Mouse (Mus musculus): ENCODE data around the gene Cfap44. TPM values are rescaled to one million over a fixed set of nuclear protein-coding genes. Genes with fewer than 3 reads are reported as not detected.
A peak's percentile ranks its signal among the peaks of the same experiment; 100 is the strongest.

The Cfap44 gene
- under 1 TPM; 0.10 to 0.24 TPM for total RNA-seq (2021)
- long read RNA-seq, experiment 1: 0 reads
- long read RNA-seq, experiment 2: 0 reads

- intact Hi-C loops (cut with DNase I; ENCODE audit: low total_unique reads): no loop called here
- DNase-seq: peak; percentile 60
Observed at GRCm38 (mm10) chr16:44394577-44395243, at the start of gene Cfap44. Gene Cfap44, plus strand, starts transcription at chr16:44394796.

- DNase-seq: peak; percentile 96
- intact Hi-C loops (cut with DNase I; ENCODE audit: low total_unique reads): no loop called here
Observed at GRCm38 (mm10) chr16:44347071-44347901, 47.3 kb upstream of the Cfap44 start, which contains the start of gene Spice1. Gene Spice1, plus strand, starts transcription at chr16:44347121.

GRCm38 (mm10) chr16:44349801-44350397, 44.7 kb upstream of the Cfap44 start:
- DNase-seq: no peak
- intact Hi-C loops (cut with DNase I; ENCODE audit: low total_unique reads): no loop called here

GRCm38 (mm10) chr16:44356291-44356690, 38.3 kb upstream of the Cfap44 start:
- DNase-seq: no peak
- intact Hi-C loops (cut with DNase I; ENCODE audit: low total_unique reads): no loop called here

GRCm38 (mm10) chr16:44357571-44358268, 36.9 kb upstream of the Cfap44 start:
- intact Hi-C loops (cut with DNase I; ENCODE audit: low total_unique reads): no loop called here
- no peak for DNase-seq

- intact Hi-C loops (cut with DNase I; ENCODE audit: low total_unique reads): loop anchor here (2.0 to 10.0 kb wide), 2 partner anchors 57 to 119 kb away; no protein-coding TSS in a partner anchor
- DNase-seq: no peak
Observed at GRCm38 (mm10) chr16:44361921-44362890, 32.4 kb upstream of the Cfap44 start.

GRCm38 (mm10) chr16:44365522-44365921, 29.1 kb upstream of the Cfap44 start:
- no peak for DNase-seq
- intact Hi-C loops (cut with DNase I; ENCODE audit: low total_unique reads): loop anchor here (10.0 kb wide), 1 partner anchor 61 kb away; no protein-coding TSS in a partner anchor

GRCm38 (mm10) chr16:44375459-44375858, 19.1 kb upstream of the Cfap44 start:
- intact Hi-C loops (cut with DNase I; ENCODE audit: low total_unique reads): no loop called here
- no peak for DNase-seq

GRCm38 (mm10) chr16:44380006-44380405, 14.6 kb upstream of the Cfap44 start:
- no peak for DNase-seq
- intact Hi-C loops (cut with DNase I; ENCODE audit: low total_unique reads): no loop called here

- intact Hi-C loops (cut with DNase I; ENCODE audit: low total_unique reads): no loop called here
- DNase-seq: no peak
Observed at GRCm38 (mm10) chr16:44381578-44381977, 13.0 kb upstream of the Cfap44 start.

- no peak for DNase-seq
- intact Hi-C loops (cut with DNase I; ENCODE audit: low total_unique reads): no loop called here
Observed at GRCm38 (mm10) chr16:44383549-44383948, 11.0 kb upstream of the Cfap44 start.

- intact Hi-C loops (cut with DNase I; ENCODE audit: low total_unique reads): no loop called here
- no peak for DNase-seq
Observed at GRCm38 (mm10) chr16:44384251-44384650, 10.3 kb upstream of the Cfap44 start.

- intact Hi-C loops (cut with DNase I; ENCODE audit: low total_unique reads): no loop called here
- peak; percentile 36 for DNase-seq
Observed at GRCm38 (mm10) chr16:44391877-44392548, 2.6 kb upstream of the Cfap44 start.

- no peak for DNase-seq
- intact Hi-C loops (cut with DNase I; ENCODE audit: low total_unique reads): no loop called here
Observed at GRCm38 (mm10) chr16:44404933-44405332, 10.3 kb downstream of the Cfap44 start.

GRCm38 (mm10) chr16:44407211-44407610, 12.6 kb downstream of the Cfap44 start:
- intact Hi-C loops (cut with DNase I; ENCODE audit: low total_unique reads): no loop called here
- no peak for DNase-seq

- intact Hi-C loops (cut with DNase I; ENCODE audit: low total_unique reads): no loop called here
Observed at GRCm38 (mm10) chr16:44408290-44408689, 13.7 kb downstream of the Cfap44 start.

GRCm38 (mm10) chr16:44410176-44410575, 15.6 kb downstream of the Cfap44 start:
- intact Hi-C loops (cut with DNase I; ENCODE audit: low total_unique reads): no loop called here

More at GRCm38 (mm10) chr16:44408290-44408689, 13.7 kb downstream of the Cfap44 start:
- DNase-seq: no peak

GRCm38 (mm10) chr16:44417596-44417995, 23.0 kb downstream of the Cfap44 start:
- intact Hi-C loops (cut with DNase I; ENCODE audit: low total_unique reads): no loop called here
- no peak for DNase-seq

More at GRCm38 (mm10) chr16:44410176-44410575, 15.6 kb downstream of the Cfap44 start:
- no peak for DNase-seq
